Mouse (Mus musculus) adrenal gland, postnatal 25 days (tissue): ENCODE measurements around the gene Arhgdia. TPM values are rescaled to one million over a fixed set of nuclear protein-coding genes. Genes with fewer than 3 reads are reported as not detected.

Source experiments
- DNase-seq: peaks from one replicate; pipeline ENCODE4 v3.0.0; 2021; ENCODE audit warnings: mixed read lengths
- long read RNA-seq: library from polyadenylated mRNA; stranded (forward); transcript quantifications from one replicate; pipeline ENCODE4 v2.0.0, GENCODE M21; 2021
- total RNA-seq: library from RNA; stranded (reverse); gene quantifications from 2 replicates; pipeline ENCODE4 v1.2.3, GENCODE M21; 2021

Gene Arhgdia
- 333 and 334 TPM in 2 replicates for total RNA-seq
- long read RNA-seq, transcript Arhgdia-202 (6 exons, 1,867 nt): major isoform, 102 of 159 reads
- long read RNA-seq, partial matches to known transcripts: 51 of 159 reads
- long read RNA-seq, other reads (novel, unspliced or antisense): 2 of 159 reads

- peak; percentile 92 for DNase-seq
Measured at GRCm38 (mm10) chr11:120581490-120582267, at the start of gene Arhgdia. Gene Arhgdia (minus strand): TSS chr11:120581624.

GRCm38 (mm10) chr11:120630401-120630871 is 49.0 kb upstream of the Arhgdia start:
- no peak for DNase-seq

- DNase-seq: peak; percentile 69
Measured at GRCm38 (mm10) chr11:120629911-120630310, 48.5 kb upstream of the Arhgdia start.

DNA sequence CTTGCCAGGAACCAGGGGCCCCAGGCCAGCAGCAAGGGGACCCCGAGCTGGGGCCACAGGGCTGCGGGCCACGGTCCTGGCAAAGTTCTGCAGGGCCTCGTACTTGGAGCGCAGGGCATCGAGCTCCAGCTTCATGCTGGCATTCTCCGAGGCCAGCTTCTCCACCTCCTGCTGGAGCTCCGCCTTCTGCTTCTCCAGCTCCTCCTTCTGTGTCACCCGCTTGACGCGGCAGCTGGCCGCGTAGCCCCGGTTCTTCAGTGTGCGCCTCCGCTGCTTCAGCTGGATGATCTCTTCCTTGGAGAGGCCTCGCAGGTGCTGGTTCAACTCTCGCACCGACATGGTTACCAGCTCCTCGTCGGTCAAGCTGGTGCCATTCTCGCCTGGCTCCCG is 47.9 kb upstream of the Arhgdia start:
- DNase-seq: peak; percentile 52

DNA sequence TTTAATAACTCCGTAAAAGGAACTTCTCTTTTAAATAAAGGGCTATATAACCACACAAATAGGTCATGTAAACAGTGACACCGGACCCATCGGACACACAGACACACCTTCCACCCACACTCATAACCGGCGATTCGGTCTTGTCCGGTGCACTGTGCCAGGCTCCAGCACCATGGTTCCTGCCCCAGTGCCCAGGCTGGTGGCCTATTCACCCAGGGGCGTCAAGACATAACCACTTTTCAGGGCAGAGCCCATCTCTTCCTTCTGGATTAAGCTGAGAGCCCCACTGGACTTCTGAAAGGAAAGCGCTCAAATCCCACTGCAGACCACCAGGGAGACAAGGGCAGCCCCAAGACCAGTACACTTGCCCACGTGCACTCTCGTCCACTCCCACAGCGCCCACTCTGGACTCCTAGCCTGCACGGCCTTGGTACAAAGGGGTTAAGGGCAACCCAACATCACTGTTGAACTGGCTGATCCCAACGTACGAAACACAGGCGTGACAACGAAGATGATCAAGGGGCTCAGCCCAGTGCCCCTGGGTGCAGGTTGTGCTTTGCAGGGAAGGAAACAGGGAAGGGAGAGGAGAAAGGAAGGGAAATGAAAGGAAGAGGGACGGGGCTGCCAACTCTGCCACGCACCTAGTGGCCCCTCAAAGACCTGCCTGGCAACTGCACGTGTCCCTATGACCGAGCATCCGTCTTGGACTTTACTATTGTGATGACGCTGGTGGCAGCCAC is 47.3 kb upstream of the Arhgdia start:
- DNase-seq: no peak

- DNase-seq: no peak
Measured at GRCm38 (mm10) chr11:120627468-120628300, 46.3 kb upstream of the Arhgdia start.

- DNase-seq: no peak
Measured at GRCm38 (mm10) chr11:120626785-120627467, 45.5 kb upstream of the Arhgdia start.

GRCm38 (mm10) chr11:120625152-120625775 is 43.8 kb upstream of the Arhgdia start, which contains the start of gene Sirt7:
Gene Sirt7 (minus strand): TSS chr11:120625240.
- DNase-seq: no peak

- DNase-seq: peak; percentile 90
Measured at GRCm38 (mm10) chr11:120624680-120625111, 43.3 kb upstream of the Arhgdia start.

- peak; percentile 77 for DNase-seq
Measured at GRCm38 (mm10) chr11:120623961-120624679, 42.7 kb upstream of the Arhgdia start.

GRCm38 (mm10) chr11:120622805-120623204 is 41.4 kb upstream of the Arhgdia start:
- peak; percentile 43 for DNase-seq

GRCm38 (mm10) chr11:120620195-120620594 is 38.8 kb upstream of the Arhgdia start:
- DNase-seq: no peak

GRCm38 (mm10) chr11:120618619-120619535 is 37.5 kb upstream of the Arhgdia start:
- DNase-seq: no peak

DNA sequence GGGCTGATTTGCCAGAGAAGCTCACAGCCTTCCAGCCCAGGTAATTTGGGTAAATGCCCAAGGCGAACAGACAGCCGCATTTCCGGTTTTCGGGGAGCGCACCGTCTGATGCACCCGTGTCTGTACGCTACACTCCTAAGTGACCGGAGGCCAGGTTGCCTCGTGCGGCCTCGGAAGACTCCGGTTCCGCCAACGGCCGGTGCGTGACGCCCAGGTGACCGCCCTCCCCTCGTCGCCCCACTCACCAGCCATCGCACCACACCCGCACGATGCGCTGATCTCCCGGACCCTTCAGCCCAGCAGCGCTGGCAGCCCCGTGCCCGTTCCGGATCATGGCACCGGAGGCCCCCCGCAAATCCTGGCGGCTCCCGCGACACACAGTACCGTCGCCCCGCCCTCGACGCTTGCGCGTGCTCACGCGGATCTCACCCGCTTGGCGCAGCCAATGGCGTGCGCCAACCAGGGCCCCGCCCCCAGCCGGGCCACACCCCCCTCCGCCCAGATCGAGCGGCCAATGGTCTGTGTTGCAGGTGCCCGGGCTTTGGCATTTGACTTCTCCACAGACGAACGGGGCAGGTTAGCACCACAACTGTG is 36.2 kb upstream of the Arhgdia start, which contains the start of gene Pcyt2:
Pcyt2 (minus strand) TSS at position 418 of the 594 bp plus-strand sequence.
- peak; percentile 95 for DNase-seq

DNA sequence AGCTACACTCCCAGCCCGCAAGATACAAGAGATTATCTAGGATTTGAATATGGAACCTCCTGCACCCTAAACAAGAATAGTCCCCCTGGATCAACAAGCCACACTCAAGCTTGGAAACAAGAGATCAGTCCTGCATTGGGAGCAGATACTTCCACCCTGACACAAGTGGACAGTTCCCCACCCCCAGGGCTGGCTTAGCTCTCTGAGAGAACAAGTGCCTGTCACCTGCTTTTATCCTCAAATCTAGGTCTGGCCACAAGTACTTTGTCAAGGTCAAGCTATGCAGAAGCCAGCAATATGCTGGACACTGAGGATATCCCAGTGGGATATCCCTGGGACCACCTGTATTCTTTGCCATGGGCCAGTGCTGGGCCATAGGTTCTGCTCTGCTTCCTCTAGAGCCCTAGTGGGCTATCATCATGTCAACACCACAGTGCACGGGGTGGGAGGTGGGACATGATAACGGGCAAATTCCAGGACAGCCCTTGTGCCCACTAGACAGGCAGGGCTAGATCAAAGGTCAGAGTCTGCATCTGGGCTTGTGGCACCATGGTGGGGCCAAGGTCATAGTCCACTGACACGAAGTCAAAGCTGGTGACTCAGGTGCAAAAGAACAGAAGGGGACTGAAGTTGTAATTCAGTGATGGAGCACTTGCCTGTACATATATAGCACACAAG is 35.3 kb upstream of the Arhgdia start:
- no peak for DNase-seq

DNA sequence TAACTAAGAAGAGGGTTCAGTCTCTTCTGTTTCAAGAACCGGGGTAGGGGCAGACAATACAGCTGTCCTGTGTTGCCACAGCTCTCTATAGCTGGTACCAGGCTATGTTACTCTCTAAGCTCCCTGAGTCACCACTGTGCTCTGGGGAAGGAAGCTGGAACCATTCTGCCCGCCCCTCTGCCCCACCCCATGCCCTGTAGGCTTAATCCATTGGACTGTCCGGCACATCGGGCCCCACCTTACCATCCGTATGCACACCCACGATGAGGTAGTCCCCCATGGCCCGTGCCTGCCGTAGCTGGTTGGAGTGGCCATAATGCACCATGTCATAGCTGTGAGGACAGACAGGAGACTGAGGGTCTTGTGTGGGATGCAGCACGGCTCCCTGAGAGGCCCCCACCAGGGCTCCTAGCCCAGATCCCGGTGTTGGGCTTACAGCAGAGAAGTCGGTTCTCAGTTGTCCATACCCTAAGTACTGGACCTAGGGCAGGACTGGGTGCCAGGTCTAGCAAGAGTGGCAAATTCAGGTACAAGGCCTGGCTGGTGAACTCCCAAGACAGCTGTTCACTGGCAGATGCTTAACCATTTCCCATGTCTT is 34.3 kb upstream of the Arhgdia start:
- no peak for DNase-seq

- DNase-seq: no peak
Measured at GRCm38 (mm10) chr11:120615167-120615566, 33.7 kb upstream of the Arhgdia start.

GRCm38 (mm10) chr11:120613976-120614375 is 32.6 kb upstream of the Arhgdia start:
- no peak for DNase-seq
